Mouse (Mus musculus) urinary bladder, adult 18-20 months (tissue): Measurements from ENCODE around the gene Alcam.

Experiments used
- DNase-seq, 2 experiments: peaks; one replicate each; pipeline ENCODE4 v3.0.0; 2022; ENCODE audit warnings: low spot score in 2 of 2, mixed read lengths in 2 of 2

The Alcam gene

GRCm38 (mm10) chr16:52368521-52368920 is 85.4 kb downstream of the Alcam start:
- DNase-seq, result no peak

GRCm38 (mm10) chr16:52366915-52367314 is 87.0 kb downstream of the Alcam start:
- no peak for DNase-seq

GRCm38 (mm10) chr16:52363944-52364511 is 89.8 kb downstream of the Alcam start:
- no peak for DNase-seq

GRCm38 (mm10) chr16:52343467-52344033 is 110.3 kb downstream of the Alcam start:
- DNase-seq, result no peak

- no peak for DNase-seq
Measured at GRCm38 (mm10) chr16:52342694-52343466, 111.0 kb downstream of the Alcam start.

- no peak for DNase-seq
Measured at GRCm38 (mm10) chr16:52334084-52334483, 119.8 kb downstream of the Alcam start.

- DNase-seq, result peak in 1 of 2 experiments; percentile 21
Measured at GRCm38 (mm10) chr16:52333631-52334030, 120.2 kb downstream of the Alcam start.

GRCm38 (mm10) chr16:52331341-52331830 is 122.5 kb downstream of the Alcam start:
- no peak for DNase-seq

- DNase-seq, result no peak
Measured at GRCm38 (mm10) chr16:52329420-52329819, 124.5 kb downstream of the Alcam start.

- no peak for DNase-seq
Measured at GRCm38 (mm10) chr16:52319229-52319628, 134.6 kb downstream of the Alcam start.

- DNase-seq, result peak; percentile 34 to 45
Measured at GRCm38 (mm10) chr16:52311073-52311472, 142.8 kb downstream of the Alcam start.

GRCm38 (mm10) chr16:52307016-52307415 is 146.9 kb downstream of the Alcam start:
- DNase-seq, result no peak

- no peak for DNase-seq
Measured at GRCm38 (mm10) chr16:52303532-52303902, 150.4 kb downstream of the Alcam start.

- DNase-seq, result no peak
Measured at GRCm38 (mm10) chr16:52302790-52303531, 150.9 kb downstream of the Alcam start.

- peak in 1 of 2 experiments; percentile 4 for DNase-seq
Measured at GRCm38 (mm10) chr16:52301730-52302129, 152.1 kb downstream of the Alcam start.

- no peak for DNase-seq
Measured at GRCm38 (mm10) chr16:52296376-52296775, 157.5 kb downstream of the Alcam start.

GRCm38 (mm10) chr16:52295535-52295934 is 158.3 kb downstream of the Alcam start:
- DNase-seq, result no peak

GRCm38 (mm10) chr16:52292440-52293048 is 161.3 kb downstream of the Alcam start:
- no peak for DNase-seq

GRCm38 (mm10) chr16:52280186-52280585 is 173.7 kb downstream of the Alcam start:
- DNase-seq, result no peak

GRCm38 (mm10) chr16:52265066-52265465 is 188.8 kb downstream of the Alcam start:
- no peak for DNase-seq

- no peak for DNase-seq
Measured at GRCm38 (mm10) chr16:52263751-52264150, 190.1 kb downstream of the Alcam start.

- no peak for DNase-seq
Measured at GRCm38 (mm10) chr16:52262582-52262981, 191.3 kb downstream of the Alcam start.
